Mouse (Mus musculus) ovary, postnatal 14 days (tissue): ENCODE data around the gene Srsf6.
"Not testable (repeated sequence)": the region's sequence is repeated elsewhere in the genome, so short reads cannot be mapped to it uniquely, and the experiment has no call there.

Source experiments
- DNase-seq: peaks from one replicate; pipeline ENCODE4 v3.0.0; 2022; ENCODE audit warnings: low spot score

Gene Srsf6

DNA sequence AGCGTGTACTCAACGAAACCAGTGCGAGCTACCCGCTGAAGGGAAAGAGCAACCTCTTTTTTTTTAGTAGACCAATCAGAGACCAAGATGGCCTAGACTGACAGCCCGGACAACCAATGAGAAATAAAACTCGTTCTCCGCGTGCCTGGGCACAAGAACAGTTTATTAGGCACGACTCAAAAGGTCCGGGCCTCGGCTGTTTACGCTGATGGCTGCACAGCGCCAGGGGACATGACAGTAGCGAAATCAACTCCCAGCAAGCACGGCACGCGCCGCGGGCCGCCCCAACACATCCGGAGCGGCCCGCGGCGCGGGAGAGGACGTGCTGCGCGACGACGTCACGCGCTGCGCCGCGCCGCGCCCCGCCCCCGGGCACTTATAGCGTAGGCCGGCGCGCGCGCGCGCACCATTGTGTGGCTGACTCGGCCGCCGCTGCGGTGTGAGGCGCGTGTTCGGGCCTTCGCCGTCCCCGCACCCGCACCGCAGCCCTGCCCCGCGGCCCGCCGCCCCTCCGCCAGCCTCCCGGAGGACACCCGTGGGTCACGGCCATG, at the start of gene Srsf6:
TSS of gene Srsf6 (plus strand) at position 406 of the 551 bp plus-strand sequence.
- peak; percentile 81 for DNase-seq

DNA sequence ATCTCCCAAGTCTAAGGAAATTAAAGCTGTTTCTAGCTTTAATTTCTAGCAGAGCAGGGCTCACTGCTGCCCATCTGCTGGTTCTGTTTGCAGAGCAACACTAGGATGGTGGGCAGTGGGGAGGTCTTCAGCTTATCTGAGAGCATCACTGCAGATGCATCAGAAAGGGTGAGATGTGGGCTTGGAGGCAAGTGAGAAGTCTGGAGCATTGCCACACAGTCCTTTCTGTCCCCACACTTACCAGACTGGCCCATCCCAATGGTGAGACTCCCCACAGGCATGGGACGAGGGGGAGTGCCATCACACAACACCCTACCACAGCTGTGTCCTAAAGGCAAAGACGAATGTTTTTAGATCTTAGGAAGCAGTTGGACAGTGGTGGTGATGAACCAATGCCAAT, 47.2 kb upstream of the Srsf6 start:
- DNase-seq: no peak

DNA sequence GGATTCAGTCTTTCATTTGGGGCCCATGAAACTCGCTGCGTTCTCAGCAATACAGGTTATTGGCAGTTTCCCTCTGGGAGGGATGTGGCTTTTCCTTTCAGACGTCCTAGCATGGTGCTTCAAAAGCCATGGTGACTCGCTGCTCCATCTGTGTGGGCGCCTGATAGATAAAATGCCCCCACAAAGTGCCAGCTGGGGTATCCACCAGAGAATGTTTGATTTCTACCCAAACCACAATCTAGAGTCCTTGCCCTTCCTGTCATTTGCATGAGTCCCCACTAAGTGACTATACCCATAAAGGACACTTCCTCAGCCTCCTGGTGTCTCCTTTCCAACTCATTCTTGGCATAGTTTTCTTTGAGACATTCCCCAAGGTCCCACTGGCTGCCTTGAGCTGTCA, 44.2 kb upstream of the Srsf6 start:
- no peak for DNase-seq

DNA sequence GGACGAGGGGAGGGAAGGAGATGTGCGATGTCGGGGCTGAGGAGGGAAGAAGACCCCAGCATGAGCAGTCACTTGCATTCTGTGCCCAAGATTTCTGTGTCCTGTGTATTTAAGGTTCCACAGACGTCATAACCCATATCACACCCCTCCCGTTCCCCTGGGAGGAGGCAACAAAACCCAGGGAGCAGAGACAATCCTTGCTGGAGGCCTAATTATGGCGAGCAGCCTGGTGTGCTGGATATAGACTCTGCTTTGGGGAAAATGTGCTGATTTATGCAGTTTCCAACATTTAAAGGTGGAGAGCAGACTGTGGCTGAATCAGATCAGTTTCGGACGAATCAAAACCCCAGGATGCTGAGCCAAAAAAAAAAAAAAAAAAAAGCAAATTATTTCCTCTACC, 42.7 kb upstream of the Srsf6 start:
- no peak for DNase-seq

DNA sequence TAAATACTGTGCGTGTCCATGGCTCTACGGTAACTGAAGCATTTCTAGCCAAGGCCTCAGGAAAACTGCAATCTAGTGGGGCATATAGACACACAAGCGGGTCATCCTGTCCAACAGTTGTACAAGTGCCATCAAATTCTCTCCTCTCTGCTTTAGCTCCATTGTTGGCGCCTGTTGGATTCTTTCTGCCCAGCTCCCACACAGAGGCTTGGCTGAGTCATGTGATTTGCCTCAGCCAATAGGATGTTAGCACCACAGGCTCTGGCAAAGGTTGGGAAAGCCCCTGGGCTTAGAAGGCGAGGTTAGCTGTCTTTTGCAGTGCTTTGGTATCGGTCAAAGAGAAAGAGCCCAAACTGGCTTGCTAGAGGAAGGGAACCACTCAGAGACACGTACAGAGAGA, 42.1 kb upstream of the Srsf6 start:
- no peak for DNase-seq

DNA sequence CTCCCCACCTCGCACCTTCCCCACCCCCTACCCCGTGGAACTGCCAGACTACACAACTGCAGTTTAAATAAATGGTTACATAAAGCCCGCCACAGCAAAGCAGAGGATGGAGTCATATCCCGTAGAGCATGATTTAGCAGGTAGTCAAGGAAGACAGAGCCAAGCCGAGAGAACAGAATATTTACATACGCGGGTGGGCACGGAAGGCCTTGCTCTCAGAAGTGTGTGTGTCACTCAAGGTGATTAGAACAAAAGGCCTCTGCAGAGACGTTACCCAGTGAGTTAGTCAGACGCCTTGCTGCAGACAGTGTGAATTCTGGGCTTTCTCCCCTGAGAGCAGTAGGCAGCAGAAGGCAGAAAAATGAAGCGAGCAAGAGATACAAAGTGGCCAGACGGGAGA, 41.6 kb upstream of the Srsf6 start:
- no peak for DNase-seq

DNA sequence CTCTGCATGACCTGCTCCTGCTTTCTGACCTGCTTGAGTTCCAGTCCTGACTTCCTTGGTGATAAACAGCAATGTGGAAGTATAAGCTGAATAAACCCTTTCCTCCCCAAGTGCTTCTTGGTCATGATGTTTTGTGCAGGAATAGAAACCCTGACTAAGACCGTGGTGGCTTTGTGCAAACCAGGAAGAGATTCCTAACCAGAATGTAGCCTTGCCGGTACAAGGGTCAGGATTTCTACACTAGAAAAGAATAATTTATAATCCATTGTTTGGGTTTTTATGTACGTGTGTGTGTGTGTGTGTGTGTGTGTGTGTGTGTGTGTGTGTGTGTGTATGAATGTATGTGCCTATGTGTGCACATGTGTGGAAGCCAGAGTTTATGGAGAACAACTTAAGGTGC, 38.3 kb upstream of the Srsf6 start:
- DNase-seq: not testable (repeated sequence)

DNA sequence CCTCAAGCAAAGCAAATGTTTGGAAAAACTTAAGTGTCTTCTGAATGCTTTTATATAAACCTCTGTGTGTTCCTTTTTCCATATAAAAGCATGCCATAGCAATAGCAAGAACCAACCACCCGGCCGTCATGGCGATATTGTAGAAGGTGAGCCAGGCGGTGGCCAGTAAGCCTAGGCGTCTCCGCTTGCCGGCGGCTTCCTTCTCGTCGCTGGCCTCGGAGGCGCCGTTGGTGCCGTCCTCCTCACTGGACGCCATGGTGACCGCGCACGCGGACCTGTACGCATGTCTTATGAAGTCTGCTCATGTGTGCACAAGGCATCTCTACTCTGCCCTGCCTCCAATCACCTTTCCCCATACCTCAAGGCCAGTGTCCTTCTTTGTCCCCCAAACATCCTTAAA, 32.1 kb upstream of the Srsf6 start:
- DNase-seq: not testable (repeated sequence)

DNA sequence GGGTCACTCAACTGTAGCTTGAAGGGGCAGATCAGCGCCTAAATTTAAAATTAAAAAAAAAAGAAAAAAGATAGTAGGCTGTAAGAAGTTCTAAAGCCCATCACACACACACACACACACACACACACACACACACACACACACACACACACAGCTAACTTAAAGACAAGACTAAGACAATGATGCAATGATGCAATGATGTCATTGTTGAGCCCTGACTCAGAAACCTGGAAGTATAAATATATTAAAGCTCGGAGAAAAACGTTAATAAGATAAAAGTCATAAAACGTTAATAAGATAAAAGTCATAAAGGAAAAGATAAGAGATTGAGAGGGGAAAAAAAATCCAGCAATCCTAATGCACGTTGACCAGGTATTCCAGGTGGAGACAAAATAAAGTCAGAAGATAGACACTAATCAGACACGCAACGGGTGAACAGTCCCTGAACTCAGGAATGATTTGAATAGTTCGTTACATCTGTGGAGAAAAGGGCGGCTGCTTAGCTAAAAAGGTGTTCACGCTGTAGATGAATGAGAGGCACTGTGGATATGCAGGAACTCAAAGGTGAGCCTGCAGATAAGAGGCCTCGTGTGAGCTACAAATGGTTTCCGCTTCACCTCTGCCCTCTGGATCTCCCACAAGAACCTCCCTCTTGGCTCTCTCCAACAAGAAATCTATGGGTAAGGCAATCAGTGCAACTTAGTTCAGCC, 31.3 kb upstream of the Srsf6 start:
- DNase-seq: no peak

DNA sequence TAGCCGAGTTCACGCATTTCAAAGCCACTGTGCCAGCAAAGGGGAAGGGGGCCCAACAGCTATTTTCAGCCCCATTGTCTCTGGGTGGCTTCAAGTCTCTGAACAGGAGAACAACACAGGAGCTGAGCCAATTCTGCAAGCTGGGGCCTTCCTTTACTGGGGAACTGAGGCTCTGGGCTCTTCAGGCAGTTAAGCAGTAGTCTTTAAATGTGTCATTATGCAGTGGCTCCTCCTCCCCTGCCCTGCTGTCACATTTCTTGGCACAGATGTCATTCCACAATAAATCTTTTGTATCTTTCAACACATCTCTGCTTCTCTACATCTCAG, 30.8 kb upstream of the Srsf6 start:
- no peak for DNase-seq

DNA sequence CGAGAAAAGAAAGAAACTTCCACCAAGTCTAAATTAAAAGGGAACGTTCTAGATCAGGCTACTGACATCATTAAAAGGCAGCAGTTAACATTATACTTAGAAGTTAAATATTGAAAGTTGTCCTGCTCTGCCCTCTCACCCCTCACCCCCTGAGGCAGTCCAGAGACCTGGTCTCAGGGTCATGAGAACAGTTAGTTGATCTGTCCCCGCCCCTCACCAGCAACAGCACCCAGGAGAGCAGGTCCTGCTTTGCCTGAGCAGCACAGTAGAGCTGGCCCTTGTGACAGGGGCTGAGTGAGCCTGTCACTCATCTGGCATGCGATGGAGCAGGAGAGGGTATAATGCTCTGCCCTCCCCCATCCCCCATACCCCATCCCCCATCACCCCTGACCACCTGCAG, 25.4 kb upstream of the Srsf6 start:
- DNase-seq: no peak

DNA sequence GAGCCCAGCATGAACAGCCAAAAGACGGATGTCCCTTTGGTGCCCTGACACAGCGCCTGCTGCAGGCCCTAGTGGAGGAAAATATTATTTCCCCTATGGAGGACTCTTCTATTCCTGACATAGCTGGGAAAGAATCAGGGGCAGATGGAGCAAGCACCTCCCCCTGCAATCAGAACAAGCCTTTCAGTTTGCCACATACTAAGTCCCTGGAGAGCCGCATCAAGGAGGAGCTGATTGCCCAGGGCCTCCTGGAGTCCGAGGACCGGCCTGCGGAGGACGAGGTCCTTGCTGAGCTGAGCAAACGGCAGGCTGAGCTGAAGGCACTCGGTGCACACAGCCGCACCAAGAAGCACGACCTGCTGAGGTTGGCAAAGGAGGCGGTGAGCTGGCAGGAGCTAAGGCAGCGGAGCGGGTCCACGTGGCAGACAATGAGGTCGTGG, 23.3 kb upstream of the Srsf6 start:
- DNase-seq: no peak

DNA sequence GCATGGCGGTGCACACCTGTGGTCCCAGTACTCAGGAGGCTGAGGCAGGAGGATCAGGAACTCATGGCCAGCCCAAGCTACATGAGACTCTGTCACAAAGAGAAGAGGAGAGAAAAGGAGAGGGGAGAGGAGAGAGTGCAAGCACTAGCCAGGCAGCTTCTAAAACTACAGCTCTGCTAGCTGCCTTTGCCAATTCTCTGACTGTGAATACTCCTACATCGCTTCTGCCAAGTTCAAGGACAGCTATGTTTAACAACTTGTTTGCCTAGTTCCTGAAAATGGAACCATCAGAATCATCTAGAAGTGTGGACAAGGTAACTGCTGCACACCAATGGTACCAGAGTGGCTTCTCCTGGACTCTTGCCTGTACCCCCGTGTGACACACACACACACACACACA, 17.3 kb upstream of the Srsf6 start:
- DNase-seq: no peak

DNA sequence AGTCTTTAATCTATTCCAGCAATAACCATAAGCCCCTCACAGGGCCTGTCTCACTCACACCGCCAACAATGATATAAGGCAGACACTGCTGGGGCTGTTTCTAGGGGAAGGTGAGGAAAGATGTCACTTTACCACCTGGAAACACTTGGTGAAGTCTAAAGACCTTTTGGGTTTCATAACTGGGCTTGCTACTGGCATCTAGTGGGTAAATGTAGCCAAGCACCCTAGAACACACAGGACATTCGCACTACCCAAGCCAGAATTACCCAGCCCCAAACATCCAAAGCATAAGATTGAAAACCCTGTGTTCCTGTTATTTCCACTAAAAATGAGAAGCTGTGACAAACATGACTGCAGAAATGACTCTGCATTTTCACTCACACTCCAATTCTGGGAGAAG, 16.8 kb upstream of the Srsf6 start:
- no peak for DNase-seq

DNA sequence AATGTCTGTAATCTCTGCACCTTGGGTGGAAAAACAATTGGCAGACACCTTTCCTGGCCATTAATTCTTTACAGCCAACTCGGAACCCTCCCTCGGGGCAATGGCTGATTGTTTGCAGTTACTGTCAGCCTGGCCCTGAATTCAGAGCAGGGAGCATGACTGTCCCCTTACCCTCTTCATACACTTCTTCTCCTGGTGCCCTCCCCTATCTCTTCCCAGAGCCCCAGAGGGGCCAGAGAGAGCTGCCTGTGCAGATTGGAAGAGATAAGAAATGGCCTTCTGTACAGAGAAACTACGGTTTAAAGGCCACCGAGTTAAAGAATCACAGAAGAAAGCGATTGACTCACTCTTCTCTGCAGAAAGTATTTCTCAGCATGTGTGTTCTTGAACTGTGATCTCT, 11.4 kb upstream of the Srsf6 start:
- no peak for DNase-seq

DNA sequence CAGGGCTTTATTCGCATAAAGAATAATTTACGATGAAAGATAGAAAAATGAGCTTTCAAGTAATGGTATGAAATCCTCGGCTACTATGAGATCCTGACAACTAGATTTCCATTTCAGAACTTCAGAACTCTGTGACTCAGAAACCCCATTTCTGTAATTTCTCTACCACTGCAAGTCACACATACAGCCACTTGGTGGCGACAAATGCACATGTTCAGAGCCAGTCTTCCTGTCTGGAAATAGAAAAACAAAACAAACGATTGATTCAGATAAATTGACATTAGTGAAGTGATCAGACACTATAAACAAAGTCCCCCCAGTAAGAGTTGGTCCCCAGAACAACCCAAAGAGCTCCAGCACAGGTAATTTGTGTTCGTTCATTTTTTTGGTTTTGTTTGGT, 9.1 kb upstream of the Srsf6 start:
- DNase-seq: peak; percentile 27

DNA sequence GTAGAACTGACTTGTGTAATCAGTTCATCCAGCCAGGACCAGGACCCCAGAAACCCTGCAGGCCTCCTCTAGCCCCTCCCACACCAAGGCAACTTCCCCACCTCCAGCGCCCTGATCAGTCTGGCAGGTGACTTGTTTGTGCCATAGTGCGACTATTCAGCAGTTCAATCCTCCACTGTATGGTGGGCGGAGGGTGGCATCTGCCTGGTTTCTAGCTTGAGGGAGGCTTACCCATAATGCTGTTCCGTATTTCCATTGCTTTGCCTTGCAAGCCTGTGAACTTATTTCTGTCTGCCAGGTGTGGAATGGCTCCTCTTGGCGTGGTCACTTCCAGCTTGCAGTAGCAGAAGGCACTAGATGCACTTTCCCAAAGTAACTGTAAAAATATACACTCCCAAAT, 8.5 kb upstream of the Srsf6 start:
- no peak for DNase-seq

DNA sequence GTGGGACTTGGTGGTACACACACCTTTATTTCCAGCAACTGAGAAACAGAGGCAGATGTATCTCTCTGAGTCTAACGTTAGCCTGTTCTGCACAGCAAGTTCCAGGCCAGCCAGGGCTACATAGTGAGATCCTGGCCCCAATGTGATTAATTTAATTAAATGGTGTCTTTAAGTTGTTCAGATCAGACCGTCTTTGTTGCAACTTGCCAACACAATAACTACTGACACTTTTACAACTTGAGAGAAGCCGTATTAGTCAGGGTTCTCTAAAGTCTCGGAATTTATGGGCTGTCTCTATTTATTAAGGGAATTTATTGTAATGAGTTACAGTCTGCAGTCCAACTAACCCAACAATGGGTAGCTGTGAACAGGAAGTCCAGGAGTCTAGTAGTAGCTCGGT, 7.2 kb upstream of the Srsf6 start:
- no peak for DNase-seq

DNA sequence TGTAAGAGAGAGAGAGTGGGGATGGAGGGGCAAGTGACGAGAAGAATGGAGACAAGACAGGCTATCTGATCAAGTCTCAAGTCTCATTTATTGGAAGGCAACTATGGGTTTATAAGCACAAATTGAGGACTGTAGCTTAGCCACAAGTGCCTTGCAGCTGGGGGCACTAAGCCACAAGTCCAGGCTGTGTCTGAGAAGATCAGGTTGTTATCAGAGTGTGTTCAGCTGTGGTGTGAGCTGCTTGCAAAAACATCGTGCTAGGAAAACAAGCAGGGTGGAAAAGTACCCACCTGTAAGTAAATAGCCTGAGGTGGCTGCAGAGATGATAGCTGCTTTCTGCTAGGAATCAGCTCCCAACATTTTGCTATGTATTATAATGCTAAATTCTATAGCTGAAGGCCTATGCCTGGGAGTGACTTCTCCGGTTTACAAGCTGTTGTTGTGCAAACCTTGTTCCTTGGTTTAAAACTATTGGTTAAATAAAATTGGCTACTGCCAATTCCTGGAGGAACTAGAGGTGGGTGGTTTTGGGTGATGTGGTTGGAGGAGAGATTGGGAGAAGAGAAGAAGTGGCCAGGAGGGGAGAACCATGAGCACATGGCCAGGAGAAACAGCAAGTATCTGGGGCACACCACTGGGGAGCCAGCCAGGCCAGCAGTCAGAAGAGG, 3.3 kb upstream of the Srsf6 start:
- DNase-seq: no peak

DNA sequence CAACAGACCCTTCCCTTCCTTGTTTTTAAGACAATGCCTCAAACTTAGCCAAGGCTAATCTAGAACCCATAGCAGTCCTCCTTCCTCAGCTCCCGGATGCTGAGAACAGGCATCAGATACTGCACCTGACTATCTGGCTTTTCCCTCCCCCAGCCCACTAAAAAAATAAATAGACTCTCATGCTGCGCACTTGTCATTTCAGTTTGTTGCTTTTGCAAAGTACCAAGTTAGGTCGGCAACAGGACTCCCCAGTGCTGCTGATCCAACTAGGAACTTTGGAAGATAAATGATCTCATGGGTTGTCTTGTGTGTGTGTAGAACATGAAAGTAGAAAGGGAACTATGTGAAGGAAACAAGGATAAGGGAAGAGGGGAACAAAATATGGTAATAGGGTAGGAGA, 1.6 kb upstream of the Srsf6 start:
- no peak for DNase-seq

DNA sequence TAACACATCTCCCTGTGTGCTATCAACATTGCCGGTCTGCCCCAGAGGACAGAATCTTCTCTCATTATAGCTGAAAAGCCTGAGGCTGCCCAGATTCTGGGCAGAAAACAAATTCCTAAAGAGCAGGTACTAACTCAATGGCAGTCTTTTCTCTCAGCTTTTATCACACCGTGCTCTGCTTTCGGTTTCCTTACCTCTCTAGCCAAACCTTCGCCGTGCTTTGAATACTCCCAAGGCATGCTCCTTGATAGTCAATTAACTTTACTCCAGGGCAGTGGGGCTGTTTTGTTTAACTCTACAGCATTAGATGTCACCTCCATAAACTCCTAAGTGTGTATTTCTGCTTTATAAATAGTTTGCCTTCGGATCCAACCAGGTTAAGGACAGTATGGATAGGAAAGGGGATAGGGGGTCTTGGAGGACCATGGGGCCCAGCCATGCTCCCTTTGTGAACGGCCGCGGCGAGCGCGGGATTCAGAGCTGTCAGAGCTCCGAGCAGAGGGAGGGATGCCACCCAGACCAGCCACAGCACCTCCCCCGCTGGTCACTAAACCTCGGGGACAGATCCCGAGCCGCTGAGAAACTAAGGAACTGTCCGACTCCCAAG, 709 bp upstream of the Srsf6 start:
- no peak for DNase-seq

DNA sequence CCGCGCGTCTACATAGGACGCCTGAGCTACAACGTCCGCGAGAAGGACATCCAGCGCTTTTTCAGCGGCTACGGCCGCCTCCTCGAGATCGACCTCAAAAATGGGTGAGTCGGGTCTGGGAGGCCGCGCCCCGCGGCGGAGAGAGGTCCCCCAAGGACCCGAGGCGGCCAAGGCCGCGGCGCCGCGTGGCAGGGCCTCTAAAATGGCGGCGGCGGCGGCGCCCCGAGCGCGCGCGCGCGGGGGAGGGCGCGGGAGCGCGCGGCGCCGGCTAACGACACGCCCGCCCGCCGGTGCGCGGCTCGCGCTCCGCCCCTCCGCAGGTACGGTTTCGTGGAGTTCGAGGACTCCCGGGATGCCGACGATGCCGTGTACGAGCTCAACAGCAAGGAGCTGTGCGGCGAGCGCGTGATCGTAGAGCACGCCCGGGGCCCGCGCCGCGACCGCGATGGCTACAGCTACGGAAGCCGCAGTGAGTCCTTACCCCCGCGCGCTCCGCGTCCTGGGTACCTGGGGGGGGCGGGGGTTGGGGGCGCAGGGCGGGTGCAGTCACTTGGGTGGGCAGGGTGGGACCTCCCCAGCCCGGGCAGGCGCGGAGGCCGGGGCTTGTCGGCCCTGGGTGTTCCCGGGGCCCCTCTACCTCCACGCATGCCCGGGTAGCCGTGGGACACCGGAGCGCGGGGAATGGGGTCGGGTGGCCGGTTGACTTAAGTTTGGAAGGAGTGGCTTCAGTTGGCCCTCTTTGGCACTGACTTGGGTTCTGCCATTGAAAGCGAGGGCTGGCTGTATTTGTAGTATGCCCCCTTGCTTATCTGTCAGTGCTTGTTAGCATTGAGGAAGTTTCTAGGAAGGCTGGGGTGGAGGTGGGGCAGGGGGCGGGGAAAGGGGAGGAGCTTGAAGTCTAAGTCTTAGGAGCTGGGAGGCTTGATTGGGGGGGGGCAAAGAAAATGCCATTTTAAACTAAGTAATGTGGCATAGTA, 634 bp downstream of the Srsf6 start:
- peak; percentile 51 for DNase-seq
